Mouse (Mus musculus): ENCODE data around the gene Cd28. TPM values are rescaled to one million over a fixed set of nuclear protein-coding genes. Genes with fewer than 3 reads are reported as not detected.

Gene Cd28
- polyA plus RNA-seq, 1 experiment, result 0.35 TPM

DNA sequence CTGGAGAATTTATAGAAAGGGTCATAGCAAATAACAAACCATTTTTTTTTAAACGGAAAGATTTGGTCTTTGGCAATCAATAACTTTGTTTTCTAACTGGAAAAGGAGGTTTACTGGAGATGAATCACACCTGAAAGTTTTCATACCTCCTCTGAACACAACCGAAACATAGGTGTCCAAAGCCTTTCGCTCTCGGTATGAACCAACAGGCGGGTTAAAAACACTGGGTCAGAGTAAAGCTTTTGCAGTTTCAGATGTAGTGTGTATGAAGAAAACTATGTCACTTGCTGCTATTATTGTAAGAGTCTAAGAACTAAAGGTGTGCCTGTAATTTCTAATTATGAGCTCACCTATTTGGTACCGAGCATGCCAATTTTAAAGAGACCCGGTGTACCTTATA is 55.2 kb downstream of the Cd28 start:
- H3K36me3 ChIP-seq (ENCODE audit: control insufficient read depth, insufficient read depth), result no peaks in the 10 kb centered on the region
- no peak for TF ChIP-seq CEBPB (IDR thresholded peaks at IDR 0.05; ENCODE audit: insufficient read depth, poor library complexity, severe bottlenecking)
- TF ChIP-seq TCF3 (IDR thresholded peaks at IDR 0.05; ENCODE audit: insufficient read length, low read depth), result no peak
- no peak for TF ChIP-seq SRF (IDR thresholded peaks at IDR 0.05; ENCODE audit: control insufficient read depth, insufficient read length, low read depth)
- TF ChIP-seq REST (IDR thresholded peaks at IDR 0.05; ENCODE audit: insufficient read depth, insufficient read length), result no peak
- no peak for TF ChIP-seq POLR2A (IDR thresholded peaks at IDR 0.05; ENCODE audit: insufficient read length, low read depth)
- TF ChIP-seq USF1 (IDR thresholded peaks at IDR 0.05; ENCODE audit: low read depth), result no peak
- TF ChIP-seq TCF12 (IDR thresholded peaks at IDR 0.05; ENCODE audit: insufficient read depth, poor library complexity, severe bottlenecking), result no peak
- no peak for TF ChIP-seq MAX (IDR thresholded peaks at IDR 0.05; ENCODE audit: low read depth)
- no peak for TF ChIP-seq MYOG (IDR thresholded peaks at IDR 0.05; ENCODE audit: control insufficient read depth in 1 of 3, insufficient read depth in 1 of 3, insufficient read length in 2 of 3, low read depth in 2 of 3)
- no peak for TF ChIP-seq MYOD1 (IDR thresholded peaks at IDR 0.05; ENCODE audit: control insufficient read depth in 1 of 3, insufficient read length in 2 of 3, low read depth in 2 of 3)
- TF ChIP-seq E2F4 (IDR thresholded peaks at IDR 0.05; ENCODE audit: insufficient read depth), result no peak
- TF ChIP-seq POLR2AphosphoS2 (IDR thresholded peaks at IDR 0.05; ENCODE audit: insufficient read length, low read depth), result no peak
- no peaks in the 10 kb centered on the region for H3K79me2 ChIP-seq (ENCODE audit: control insufficient read depth, insufficient read depth)
- H3K27me3 ChIP-seq (ENCODE audit: control insufficient read depth, insufficient read depth, insufficient read length), result no peaks in the 10 kb centered on the region
- no peak overlapping the region for H3K4me3 ChIP-seq
- H3K4me2 ChIP-seq (ENCODE audit: low read depth), result no peak overlapping the region
- no peak overlapping the region for H3ac ChIP-seq (ENCODE audit: control insufficient read depth, insufficient read length)

DNA sequence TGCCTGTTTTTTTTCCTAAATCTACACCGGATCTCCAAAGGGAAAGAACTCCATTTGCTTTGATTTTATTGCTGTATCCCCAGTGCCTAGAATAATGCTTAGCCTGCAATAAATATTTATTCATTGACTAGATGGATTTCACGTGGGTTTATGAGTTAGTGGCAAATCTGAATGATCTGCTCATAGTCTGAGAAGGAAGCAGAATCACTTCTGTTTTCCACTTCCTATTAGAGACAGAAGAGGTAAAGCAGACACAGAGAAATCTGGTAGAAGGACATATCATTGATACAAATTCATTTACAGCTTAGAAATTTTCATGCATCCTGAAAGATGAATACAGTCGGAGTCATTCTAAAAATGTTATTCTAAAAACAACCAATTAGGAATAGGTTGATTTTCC is 56.6 kb downstream of the Cd28 start:
- Histone ChIP-seq H3K4me3 (no peak overlapping the region), H3K4me2 (ENCODE audit: low read depth) (no peak overlapping the region), H3ac (ENCODE audit: control insufficient read depth, insufficient read length) (no peak overlapping the region)

DNA sequence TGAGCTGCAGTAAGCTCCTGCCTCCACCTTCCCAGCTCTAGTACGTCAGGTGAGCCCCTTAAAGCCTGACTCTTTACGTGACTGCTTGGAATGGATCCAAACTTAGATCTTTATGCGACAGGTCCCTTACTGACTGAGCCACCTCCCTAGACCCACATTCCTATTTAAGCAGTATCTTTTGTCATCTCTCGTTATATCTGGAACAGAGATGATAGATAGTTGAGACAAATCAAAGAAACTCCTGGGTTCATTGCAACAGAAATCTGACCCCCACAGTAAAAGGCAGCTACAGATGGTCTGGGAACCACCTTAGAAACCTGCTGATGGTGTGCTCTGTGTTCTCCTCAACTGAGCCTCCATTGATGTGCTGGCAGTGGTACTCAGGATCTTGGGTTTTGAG is 59.6 kb downstream of the Cd28 start:
- H3K4me3 ChIP-seq, result no peak overlapping the region
- H3K4me2 ChIP-seq (ENCODE audit: low read depth), result no peak overlapping the region
- no peaks in the 10 kb centered on the region for H3K27me3 ChIP-seq (ENCODE audit: control insufficient read depth, insufficient read depth, insufficient read length)
- no peaks in the 10 kb centered on the region for H3K79me2 ChIP-seq (ENCODE audit: control insufficient read depth, insufficient read depth)
- no peak overlapping the region for H3ac ChIP-seq (ENCODE audit: control insufficient read depth, insufficient read length)
- H3K36me3 ChIP-seq (ENCODE audit: control insufficient read depth, insufficient read depth), result no peaks in the 10 kb centered on the region
- TF ChIP-seq MYOG (IDR thresholded peaks at IDR 0.05; ENCODE audit: control insufficient read depth in 1 of 3, insufficient read depth in 1 of 3, insufficient read length in 2 of 3, low read depth in 2 of 3) (no peak), MAX (IDR thresholded peaks at IDR 0.05; ENCODE audit: low read depth) (no peak), POLR2AphosphoS2 (IDR thresholded peaks at IDR 0.05; ENCODE audit: insufficient read length, low read depth) (no peak), MYOD1 (IDR thresholded peaks at IDR 0.05; ENCODE audit: control insufficient read depth in 1 of 3, insufficient read length in 2 of 3, low read depth in 2 of 3) (no peak), CEBPB (IDR thresholded peaks at IDR 0.05; ENCODE audit: insufficient read depth, poor library complexity, severe bottlenecking) (no peak), SRF (IDR thresholded peaks at IDR 0.05; ENCODE audit: control insufficient read depth, insufficient read length, low read depth) (no peak), POLR2A (IDR thresholded peaks at IDR 0.05; ENCODE audit: insufficient read length, low read depth) (no peak), E2F4 (IDR thresholded peaks at IDR 0.05; ENCODE audit: insufficient read depth) (no peak), USF1 (IDR thresholded peaks at IDR 0.05; ENCODE audit: low read depth) (no peak)

More for the DNA sequence above, 56.6 kb downstream of the Cd28 start:
- H3K79me2 ChIP-seq (ENCODE audit: control insufficient read depth, insufficient read depth), result no peaks in the 10 kb centered on the region
- H3K36me3 ChIP-seq (ENCODE audit: control insufficient read depth, insufficient read depth), result no peaks in the 10 kb centered on the region
- TF ChIP-seq TCF12 (IDR thresholded peaks at IDR 0.05; ENCODE audit: insufficient read depth, poor library complexity, severe bottlenecking) (no peak), MYOG (IDR thresholded peaks at IDR 0.05; ENCODE audit: control insufficient read depth in 1 of 3, insufficient read depth in 1 of 3, insufficient read length in 2 of 3, low read depth in 2 of 3) (no peak), MYOD1 (IDR thresholded peaks at IDR 0.05; ENCODE audit: control insufficient read depth in 1 of 3, insufficient read length in 2 of 3, low read depth in 2 of 3) (no peak), POLR2A (IDR thresholded peaks at IDR 0.05; ENCODE audit: insufficient read length, low read depth) (no peak), E2F4 (IDR thresholded peaks at IDR 0.05; ENCODE audit: insufficient read depth) (no peak), USF1 (IDR thresholded peaks at IDR 0.05; ENCODE audit: low read depth) (no peak), REST (IDR thresholded peaks at IDR 0.05; ENCODE audit: insufficient read depth, insufficient read length) (no peak), POLR2AphosphoS2 (IDR thresholded peaks at IDR 0.05; ENCODE audit: insufficient read length, low read depth) (no peak), CEBPB (IDR thresholded peaks at IDR 0.05; ENCODE audit: insufficient read depth, poor library complexity, severe bottlenecking) (no peak), SRF (IDR thresholded peaks at IDR 0.05; ENCODE audit: control insufficient read depth, insufficient read length, low read depth) (no peak), MAX (IDR thresholded peaks at IDR 0.05; ENCODE audit: low read depth) (no peak), TCF3 (IDR thresholded peaks at IDR 0.05; ENCODE audit: insufficient read length, low read depth) (no peak)
- H3K27me3 ChIP-seq (ENCODE audit: control insufficient read depth, insufficient read depth, insufficient read length), result no peaks in the 10 kb centered on the region

DNA sequence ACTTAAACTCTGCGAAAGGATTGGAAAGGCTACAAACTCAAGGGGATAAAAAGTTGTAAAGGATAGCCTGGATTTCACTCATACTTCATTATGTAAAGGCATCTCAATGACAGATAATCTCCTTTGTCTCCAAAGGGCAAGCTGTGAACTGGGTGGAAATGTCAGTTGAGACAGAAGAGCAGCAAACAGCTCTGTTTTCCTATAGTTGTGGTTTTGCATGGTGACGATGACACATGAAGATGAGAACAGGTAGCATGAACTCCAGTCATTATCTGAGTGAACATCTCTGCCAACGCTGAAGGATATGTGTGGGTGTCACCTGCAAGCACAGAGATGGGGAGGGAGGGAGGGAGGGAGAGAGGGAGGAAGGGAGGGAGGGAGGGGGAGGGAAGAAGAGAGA is 60.3 kb downstream of the Cd28 start:
- no peak for TF ChIP-seq USF1 (IDR thresholded peaks at IDR 0.05; ENCODE audit: low read depth)
- TF ChIP-seq E2F4 (IDR thresholded peaks at IDR 0.05; ENCODE audit: insufficient read depth), result no peak
- no peak for TF ChIP-seq CEBPB (IDR thresholded peaks at IDR 0.05; ENCODE audit: insufficient read depth, poor library complexity, severe bottlenecking)
- TF ChIP-seq TCF3 (IDR thresholded peaks at IDR 0.05; ENCODE audit: insufficient read length, low read depth), result no peak
- TF ChIP-seq SRF (IDR thresholded peaks at IDR 0.05; ENCODE audit: control insufficient read depth, insufficient read length, low read depth), result no peak
- TF ChIP-seq MAX (IDR thresholded peaks at IDR 0.05; ENCODE audit: low read depth), result no peak
- TF ChIP-seq MYOD1 (IDR thresholded peaks at IDR 0.05; ENCODE audit: control insufficient read depth in 1 of 3, insufficient read length in 2 of 3, low read depth in 2 of 3), result no peak
- no peak for TF ChIP-seq MYOG (IDR thresholded peaks at IDR 0.05; ENCODE audit: control insufficient read depth in 1 of 3, insufficient read depth in 1 of 3, insufficient read length in 2 of 3, low read depth in 2 of 3)
- TF ChIP-seq TCF12 (IDR thresholded peaks at IDR 0.05; ENCODE audit: insufficient read depth, poor library complexity, severe bottlenecking), result no peak
- H3K36me3 ChIP-seq (ENCODE audit: control insufficient read depth, insufficient read depth), result no peaks in the 10 kb centered on the region
- H3ac ChIP-seq (ENCODE audit: control insufficient read depth, insufficient read length), result no peak overlapping the region
- no peaks in the 10 kb centered on the region for H3K27me3 ChIP-seq (ENCODE audit: control insufficient read depth, insufficient read depth, insufficient read length)
- no peak overlapping the region for H3K4me2 ChIP-seq (ENCODE audit: low read depth)
- H3K4me3 ChIP-seq, result no peak overlapping the region
- H3K79me2 ChIP-seq (ENCODE audit: control insufficient read depth, insufficient read depth), result no peaks in the 10 kb centered on the region

Measured in myocyte (in vitro differentiated cells).